Mouse (Mus musculus): Measurements from ENCODE around the gene Caap1.

Gene Caap1

DNA sequence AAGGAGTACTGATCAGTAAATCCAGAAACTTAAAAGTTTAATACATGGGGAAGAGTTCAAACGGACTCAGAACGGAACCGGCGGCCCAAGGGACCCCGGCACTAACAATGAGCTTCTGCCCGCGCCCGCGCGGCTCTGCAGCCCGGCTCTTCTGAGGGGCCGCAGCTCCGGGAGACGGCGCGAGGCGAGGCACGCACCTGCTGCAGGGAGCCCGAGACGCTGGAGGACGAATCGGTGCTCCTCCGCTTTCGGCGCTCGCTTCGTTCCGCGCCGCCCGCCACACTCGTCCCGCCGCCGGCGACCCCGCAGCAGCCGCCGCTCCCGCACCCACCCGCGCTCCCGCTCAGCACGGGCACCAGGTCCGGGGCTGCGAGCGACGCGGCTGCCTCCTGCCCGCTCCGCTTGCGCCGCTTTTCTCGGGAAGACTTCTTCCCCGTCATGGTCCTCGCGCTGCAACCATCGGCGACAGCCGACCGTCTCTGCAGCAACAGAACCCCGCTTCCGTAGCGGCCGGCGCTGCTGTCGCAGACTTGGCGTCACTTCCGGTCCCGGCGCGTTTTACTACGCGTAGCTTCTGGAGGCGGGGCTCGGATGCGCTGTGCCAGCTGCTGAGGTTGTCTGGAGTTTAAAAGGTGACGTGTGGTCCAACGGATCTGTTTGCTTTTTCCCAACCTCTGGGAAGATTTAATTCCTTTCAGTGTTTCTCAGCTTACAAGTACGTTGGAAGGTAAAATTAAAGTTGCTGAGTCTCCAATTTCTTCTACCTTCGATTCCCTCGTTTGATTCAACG lies at the start of gene Caap1, which contains the start of gene Gm10306:
TSS of gene Caap1 (minus strand) at position 532 of the 790 bp plus-strand sequence.
TSS of gene Gm10306 (plus strand) at position 282 of the 790 bp plus-strand sequence.
- in situ Hi-C loops (cut with MboI, MseI), result loop anchor here (5.0 to 10.0 kb wide), 2 partner anchors 41 to 1408 kb away; partner anchors contain the start of gene Hook1 (in 1 of the 2)

DNA sequence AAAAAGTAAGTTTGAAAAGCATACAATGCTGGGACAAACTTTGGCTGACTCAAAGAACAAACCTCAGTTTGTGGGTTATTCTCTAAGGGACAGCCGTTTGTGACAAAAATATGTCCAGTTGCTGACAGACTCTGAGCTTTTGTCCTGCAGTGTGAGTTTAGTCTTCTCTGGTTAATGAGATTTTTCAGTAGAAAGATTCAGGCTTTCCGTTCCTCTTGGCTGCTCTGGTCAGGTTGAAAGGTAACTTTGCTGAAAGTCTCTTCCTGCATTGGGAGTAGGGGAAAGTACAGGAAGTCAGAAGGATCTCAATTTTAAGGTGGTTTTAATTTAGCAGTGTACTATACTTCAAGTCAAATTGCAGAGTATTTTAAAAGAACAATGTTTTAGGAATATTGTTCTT lies 49.0 kb upstream of the Caap1 start:
- in situ Hi-C loops (cut with MboI, MseI), result loop anchor here (25.0 kb wide), 2 partner anchors 557 to 582 kb away; no protein-coding TSS in a partner anchor

DNA sequence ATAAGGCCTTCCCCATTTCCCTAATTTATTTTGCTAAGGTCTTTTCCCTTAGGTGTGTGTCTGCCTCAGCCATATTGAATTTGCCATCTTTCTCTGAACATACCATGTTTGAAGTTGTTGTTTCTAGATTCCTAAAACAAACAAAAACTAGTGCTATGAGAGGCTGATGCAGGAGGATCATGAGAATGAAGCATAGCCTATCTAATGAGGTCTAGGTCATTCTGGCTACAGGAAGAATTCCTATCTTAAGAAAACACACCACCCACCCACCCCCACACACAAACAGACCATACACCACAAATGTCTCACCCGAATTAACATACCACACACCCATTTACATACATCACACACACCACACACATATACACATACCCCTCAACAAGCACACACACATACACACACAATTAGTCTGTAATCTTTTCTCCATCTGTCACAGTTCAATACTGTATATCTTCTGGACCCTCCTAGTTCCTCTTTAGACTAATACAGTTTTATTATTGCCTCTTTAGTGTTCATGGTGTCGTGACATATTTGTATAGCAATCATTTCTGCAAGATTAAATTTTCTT lies 47.9 kb upstream of the Caap1 start:
- in situ Hi-C loops (cut with MboI, MseI), result loop anchor here (25.0 kb wide), 2 partner anchors 558 to 583 kb away; no protein-coding TSS in a partner anchor

DNA sequence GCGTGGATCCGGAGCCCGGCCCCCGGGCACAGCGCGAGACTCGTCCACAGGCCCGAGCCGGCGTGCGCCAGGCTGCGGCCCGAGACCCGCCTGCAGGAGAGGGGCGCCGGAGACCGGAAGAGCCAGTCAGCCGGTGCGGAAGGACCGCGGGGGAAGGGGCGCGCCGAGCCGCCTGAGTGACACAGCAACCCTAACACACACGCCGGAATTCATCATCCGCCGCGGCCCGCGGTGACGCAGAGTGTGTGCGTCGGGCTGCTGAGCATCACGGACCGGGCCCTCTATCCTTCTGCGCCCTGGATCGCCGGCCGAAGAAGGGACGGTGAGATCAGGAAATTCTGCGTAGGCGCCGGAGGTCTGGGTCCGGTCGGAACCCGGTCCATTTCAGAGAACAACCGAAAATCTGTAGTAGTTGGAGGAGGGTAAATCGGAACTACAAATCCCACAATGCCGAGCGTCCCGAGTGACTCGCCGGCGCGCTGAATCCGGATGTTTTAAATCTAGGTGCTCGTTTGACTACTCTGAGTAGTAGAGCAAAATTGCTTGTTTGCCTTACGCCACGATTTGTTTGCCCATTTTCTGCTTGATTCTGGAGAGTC lies 46.5 kb upstream of the Caap1 start, which contains the start of gene Plaa:
TSS of gene Plaa (minus strand) at position 214 of the 599 bp plus-strand sequence.
- in situ Hi-C loops (cut with MboI, MseI), result loop anchor here (25.0 kb wide), 2 partner anchors 559 to 584 kb away; no protein-coding TSS in a partner anchor

DNA sequence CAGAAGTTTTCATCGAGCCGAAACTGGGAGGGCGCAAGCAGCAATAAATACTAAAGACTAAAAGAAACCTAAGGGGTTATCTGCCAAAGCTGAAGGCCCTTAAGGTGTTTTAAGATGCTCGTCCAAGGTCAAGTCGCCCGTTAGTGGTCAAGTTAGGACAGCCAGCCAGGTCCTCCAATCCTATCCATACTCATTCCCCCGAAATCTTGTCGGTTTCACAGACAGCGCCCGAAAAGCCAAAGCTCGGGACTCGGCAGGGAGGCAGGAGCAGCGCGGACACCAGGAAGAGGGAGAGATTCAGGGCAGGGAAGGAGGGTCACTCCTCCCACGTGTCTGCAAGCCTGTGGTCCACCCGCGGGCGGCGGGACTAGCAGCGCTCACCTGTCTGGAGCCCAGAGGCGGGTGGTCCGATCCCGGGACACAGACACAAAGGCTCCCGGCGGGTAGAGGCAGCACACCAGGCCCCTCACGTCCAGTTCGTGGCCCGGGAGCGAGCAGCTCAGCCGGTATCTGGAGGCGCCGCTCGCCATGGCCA lies 46.0 kb upstream of the Caap1 start:
- in situ Hi-C loops (cut with MboI, MseI), result loop anchor here (25.0 kb wide), 2 partner anchors 560 to 585 kb away; no protein-coding TSS in a partner anchor

DNA sequence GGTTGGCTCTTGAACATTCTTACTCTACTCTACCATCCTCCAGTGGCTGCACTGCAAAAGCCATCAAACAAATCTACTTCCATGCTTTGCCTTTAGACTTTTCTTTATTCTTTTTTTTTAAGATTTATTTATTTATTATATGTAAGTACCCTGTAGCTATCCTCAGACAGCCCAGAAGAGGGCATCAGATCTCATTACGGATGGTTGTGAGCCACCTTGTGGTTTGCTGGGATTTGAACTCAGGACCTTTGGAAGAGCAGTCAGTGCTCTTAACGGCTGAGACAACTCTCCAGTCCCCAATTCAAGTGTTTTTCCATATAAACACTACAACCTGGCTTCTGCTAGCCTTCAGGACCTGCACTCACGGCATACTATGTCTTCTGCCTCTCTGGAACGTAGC lies 44.8 kb upstream of the Caap1 start:
- in situ Hi-C loops (cut with MboI, MseI), result loop anchor here (25.0 kb wide), 2 partner anchors 561 to 586 kb away; no protein-coding TSS in a partner anchor

DNA sequence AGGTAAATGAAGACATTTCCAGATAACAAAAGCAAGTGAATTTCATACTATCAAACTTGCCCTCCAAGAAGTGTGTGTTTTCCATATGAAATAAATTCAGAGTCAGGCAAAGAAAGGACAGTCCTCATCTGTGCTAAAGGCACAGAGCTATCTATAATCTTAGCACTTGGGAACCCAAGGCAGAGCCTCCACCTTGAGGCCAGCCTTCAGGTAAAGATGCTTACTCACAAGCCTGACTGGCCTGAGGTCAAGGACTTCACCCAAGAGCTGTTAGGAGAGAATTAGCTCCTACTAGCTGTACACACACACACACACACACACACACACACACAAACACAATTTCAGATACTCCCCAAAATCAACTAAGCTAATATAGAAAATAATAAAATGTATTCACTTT lies 36.1 kb upstream of the Caap1 start:
- in situ Hi-C loops (cut with MboI, MseI), result no loop called here

DNA sequence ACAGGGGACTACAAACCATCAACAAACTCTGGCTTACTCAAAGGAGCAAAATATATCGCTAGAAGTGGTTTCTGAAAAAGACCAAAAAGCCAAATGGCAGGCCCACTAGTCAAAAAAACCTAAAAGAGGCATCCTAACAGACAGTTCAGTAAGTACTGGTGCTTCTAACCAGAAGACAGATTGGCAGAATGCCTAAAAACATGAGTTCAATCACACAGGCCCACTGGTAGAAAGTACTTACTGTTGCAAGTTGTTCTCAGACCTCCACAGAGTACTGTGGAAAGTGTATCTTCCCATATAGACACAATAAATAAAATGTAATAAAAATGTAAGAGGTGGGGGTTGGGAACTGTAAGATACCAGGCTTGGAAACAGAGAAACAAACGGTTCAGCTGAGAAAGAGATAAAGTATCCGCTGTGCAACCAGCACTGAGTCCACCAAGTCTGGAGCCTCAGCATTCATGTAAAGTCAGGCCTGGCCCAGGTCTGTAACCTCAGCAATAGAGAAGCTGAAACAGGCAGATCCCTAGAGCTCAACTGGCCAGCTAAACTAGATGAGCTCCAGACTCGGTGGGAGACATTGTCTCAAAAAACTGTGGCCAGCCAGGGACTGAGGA lies 35.3 kb upstream of the Caap1 start:
- in situ Hi-C loops (cut with MboI, MseI), result no loop called here

DNA sequence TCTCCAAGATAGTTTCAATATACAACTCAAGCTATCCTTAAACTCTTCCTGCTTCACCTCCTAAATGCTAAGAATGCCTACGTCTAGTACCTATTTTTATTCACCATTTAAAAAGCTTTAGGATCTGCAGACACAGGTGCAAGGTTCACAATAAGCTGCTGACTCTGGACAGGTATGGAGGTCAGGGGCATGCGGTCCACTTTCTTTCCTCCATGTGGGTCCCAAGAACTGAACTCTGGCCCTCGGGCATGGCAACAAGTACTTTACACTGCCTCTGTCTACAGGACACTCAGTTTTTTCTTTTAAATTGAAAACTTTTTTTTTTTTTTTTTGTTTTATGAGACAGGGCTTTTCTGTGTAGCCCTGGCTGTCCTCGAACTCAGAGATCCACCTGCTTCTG lies 16.1 kb upstream of the Caap1 start:
- in situ Hi-C loops (cut with MboI, MseI), result no loop called here

DNA sequence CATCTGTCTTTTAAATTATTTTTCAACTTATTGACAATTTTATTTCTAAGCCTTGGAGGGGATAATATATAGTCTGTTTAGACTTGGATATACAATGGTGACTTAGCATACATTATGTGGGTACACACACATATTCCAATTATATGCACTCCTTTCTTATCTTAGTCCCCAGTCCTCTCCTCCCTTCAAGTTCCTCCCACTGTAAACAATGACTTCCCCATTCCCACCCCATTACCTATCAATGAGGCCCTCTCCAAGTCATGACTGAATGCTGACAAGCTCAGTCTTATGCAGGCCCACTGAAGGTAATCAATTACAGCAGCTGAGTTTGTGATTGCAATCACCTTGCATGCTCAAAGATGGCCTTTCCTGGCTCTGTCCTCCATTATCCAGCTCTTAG lies 7.7 kb upstream of the Caap1 start:
- in situ Hi-C loops (cut with MboI, MseI), result no loop called here

DNA sequence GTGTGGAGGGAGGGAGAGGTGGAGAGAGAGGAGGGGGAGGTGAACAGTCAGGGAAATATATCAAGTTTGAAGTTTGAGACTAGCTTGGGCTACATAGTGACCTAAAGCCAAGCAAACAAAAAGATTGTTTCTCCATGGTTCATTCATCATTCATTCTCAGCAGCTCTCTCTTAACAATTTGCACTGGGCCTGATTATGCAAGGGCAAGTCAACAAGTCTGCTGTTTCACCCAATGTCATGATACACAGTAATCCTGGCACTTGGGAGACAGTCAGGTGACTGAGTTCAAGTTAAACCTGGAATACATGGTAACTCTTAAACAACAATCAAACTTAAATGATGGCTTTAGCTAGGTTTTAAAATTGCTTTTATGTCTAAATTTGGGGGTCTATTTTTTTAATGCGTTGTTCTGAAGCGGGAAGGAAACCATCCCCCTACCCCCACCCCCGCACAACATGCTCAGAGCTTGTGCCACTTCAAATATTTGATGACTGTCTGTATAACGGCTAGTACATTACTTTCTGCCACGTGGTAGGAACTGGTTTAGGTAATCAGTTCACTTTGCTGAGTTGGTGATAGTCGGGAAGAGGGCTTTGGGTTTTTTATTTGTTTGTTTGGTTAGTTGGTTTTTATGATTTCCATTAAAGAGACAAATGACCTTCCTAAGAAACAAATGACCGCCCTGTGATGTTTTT lies 5.5 kb upstream of the Caap1 start:
- in situ Hi-C loops (cut with MboI, MseI), result no loop called here

DNA sequence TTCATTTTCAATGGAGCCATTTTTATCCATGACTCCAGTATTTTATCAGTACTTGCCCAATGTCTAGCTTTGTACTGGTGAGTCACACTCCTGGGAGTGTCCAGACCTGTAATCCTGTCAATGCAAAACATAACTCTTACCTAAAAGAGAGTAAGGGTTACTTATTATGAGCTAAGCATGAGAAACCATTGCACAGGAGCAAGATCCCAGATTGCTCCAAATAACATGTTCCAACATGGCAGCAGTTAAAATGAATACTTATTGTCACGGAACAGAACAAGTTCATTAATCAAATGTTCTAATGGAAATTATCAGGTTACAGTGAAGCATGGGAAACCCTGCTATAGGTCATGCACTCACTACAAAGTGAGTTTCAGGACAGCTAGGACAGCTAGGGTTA lies 3.7 kb upstream of the Caap1 start:
- in situ Hi-C loops (cut with MboI, MseI), result no loop called here

DNA sequence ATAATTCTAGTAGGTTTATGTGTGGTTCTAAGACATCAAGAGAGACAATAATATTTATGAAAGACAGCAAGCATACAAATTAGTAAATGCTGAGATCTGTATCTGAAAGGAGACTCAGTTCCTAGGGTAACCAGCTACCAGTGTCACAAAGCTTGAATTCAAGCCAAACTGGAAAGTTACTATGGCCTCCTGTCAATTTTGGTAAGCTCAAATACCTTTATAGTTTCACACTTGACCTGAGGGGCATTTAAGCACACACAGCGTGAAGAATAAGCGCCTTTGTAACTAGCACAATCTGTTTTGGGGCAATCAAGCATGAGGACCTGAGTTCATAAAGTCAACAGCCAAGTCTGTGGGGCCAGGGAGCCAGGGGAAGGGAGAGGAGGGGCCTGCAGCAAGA lies 2.7 kb upstream of the Caap1 start:
- in situ Hi-C loops (cut with MboI, MseI), result loop anchor here (5.0 to 10.0 kb wide), 2 partner anchors 38 to 1406 kb away; partner anchors contain the start of gene Hook1 (in 1 of the 2)

DNA sequence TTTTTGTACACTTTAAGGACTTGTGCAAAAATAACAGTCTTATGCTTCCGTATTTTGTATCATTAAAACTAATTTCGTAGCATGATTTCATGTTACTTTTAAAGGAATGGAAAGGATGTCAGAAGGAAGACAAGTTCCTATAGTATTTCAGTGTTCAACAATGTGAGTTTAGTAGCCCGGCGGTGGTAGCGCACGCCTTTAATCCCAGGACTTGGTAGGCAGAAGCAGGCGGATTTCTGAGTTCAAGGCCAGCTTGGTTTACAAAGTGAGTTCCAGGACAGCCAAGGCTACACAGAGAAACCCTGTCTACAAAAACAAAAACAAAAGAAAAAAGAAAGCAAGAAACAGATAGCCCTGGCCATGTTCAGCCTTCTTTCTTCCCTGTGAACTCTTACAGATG lies 549 bp upstream of the Caap1 start:
- in situ Hi-C loops (cut with MboI, MseI), result loop anchor here (5.0 to 10.0 kb wide), 2 partner anchors 40 to 1408 kb away; partner anchors contain the start of gene Hook1 (in 1 of the 2)

DNA sequence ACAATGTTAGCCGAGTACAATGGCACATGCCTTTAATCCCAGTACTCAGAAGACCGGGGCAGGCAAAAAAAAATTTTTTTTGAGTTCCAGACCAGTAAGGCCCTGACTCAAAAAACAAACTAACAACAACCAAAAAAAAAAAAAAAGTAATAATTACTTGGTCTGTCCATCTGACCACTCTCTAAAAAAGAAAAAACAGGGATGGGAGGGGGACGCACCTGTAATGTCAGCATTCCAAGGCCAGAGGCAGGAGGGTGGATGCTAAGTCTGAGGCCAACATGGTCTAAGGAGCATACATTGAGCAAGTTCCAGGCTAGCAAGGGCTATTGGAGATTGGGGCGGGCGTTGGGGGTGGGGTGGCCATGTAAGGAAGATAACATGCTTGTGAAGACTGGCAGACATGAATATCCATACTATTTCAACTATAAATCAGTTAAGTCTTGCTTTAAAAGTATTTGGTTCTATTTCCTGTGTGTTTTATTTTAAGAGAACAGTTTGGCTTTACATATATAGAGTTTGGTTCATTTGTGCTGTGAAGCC lies 1.6 kb downstream of the Caap1 start:
- in situ Hi-C loops (cut with MboI, MseI), result loop anchor here (5.0 to 10.0 kb wide), 2 partner anchors 42 to 1410 kb away; partner anchors contain the start of gene Hook1 (in 1 of the 2)

DNA sequence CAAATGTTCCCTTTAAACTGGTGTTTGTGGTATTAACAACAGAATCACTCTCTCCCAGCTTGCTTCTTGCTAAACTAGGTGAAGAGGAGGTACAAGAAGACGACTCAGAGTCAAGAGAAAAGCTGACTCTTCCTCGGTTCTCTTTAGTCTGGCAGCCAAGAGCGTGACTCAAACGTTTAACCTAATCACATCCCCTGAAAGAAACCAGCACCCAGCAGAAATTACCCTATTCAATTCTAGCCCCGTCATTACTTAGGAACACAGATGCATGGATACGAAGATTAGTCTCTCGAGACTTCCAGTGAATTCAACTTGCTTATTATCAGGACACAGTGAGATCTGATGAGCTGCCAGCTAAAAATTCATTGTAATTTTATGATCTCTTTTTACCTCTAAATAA lies 12.3 kb downstream of the Caap1 start:
- in situ Hi-C loops (cut with MboI, MseI), result loop anchor here in 1 of 2 experiments (25.0 kb wide), 1 partner anchor 1207 kb away; the partner anchor contains the start of gene Tusc1

DNA sequence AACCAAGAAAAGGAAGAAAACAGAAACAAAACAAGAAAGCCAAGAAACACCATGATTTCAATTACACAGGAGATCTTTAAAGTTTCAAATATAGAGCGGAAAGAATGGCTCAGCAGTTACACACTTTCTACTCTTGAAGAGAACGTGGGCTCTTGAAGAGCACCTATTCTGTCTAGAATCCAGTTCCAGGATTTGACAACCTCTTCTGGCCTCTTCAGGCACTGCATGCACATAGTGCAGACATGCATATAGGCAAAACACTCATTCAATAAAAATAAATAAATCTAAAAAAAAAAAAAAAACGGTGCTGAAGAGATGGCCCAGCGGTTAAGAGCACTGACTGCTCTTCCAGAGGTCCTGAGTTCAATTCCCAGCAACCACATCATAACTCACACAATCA lies 13.6 kb downstream of the Caap1 start:
- in situ Hi-C loops (cut with MboI, MseI), result loop anchor here in 1 of 2 experiments (25.0 kb wide), 1 partner anchor 1206 kb away; the partner anchor contains the start of gene Tusc1

DNA sequence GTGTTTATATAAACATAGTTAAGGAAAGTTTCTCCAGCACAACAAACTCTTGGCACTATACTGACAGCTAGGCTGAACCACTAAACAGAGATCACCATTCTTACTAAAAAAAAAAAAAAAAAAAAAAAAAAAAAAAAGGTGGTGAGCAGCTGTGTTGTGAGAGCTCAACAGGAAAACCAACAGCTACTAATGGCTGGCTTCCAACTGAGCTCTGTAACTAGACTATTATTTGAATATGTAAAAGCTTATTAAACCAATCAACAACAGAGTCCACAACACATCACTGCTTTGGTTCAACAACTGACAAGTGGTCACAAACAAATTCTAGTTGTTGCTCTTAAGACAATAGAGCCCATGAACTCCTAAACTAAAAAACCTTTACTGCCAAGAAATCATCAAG lies 23.4 kb downstream of the Caap1 start:
- in situ Hi-C loops (cut with MboI, MseI), result loop anchor here in 1 of 2 experiments (25.0 kb wide), 1 partner anchor 1196 kb away; the partner anchor contains the start of gene Tusc1

DNA sequence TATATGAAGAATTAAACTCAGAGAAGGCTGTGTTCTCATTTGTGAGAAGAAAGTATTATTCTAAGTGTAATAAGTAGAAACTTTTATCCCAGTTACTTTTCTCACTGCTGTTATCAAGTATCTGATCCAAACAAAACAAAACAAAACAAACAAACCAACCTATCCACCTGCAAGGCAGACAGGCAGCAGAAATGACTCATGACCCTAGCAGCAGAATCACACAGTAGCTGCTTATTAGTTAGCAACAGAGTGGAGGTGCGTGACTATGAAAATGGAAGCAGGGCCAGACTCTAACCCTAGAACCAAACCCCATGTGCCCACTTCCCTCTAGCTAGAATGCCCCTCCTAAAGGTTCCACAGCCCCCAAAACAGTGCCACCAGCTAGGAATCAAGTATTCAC lies 27.1 kb downstream of the Caap1 start:
- in situ Hi-C loops (cut with MboI, MseI), result loop anchor here in 1 of 2 experiments (25.0 kb wide), 1 partner anchor 1192 kb away; the partner anchor contains the start of gene Tusc1

DNA sequence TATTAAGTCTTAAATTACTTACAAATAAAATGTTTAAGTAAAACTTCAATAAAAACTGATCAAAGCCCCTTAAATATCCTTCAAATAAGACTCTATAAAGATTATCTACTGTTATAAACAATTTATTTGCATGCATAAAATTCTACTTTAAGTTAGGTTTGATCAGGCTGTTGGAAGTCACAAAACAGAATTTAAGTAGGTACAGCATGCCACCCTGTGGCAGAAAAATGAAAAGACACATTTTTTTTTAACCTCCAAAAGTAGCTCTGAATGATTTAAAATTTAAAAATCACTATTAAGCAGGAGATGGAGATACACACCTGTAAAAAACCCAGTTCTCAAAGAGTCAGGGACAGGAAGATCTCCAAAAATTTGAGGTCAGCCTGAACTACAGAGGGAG lies 33.3 kb downstream of the Caap1 start:
- in situ Hi-C loops (cut with MboI, MseI), result loop anchor here in 1 of 2 experiments (25.0 kb wide), 1 partner anchor 1311 kb away; no protein-coding TSS in a partner anchor

Measured in T-helper 17 cell (primary cell).